24 mouse cellular contexts compared by ENCODE assay signal in genomic region chr7:135756984-135757586, GRCm38 (mm10).
"Had no signal": no experiment of that assay in that cellular context is flagged by ENCODE, and none has a peak within 500 bp of the region (broad histone marks: within the 10 kb centered on the region; RNA-seq: fewer than 3 reads in every experiment).

No protein-coding gene starts in this region.

- H3K9me3 ChIP-seq: limb, embryonic 10.5 days; limb, embryonic 13.5 days; liver, embryonic 12.5 days; liver, embryonic 15.5 days; lung, embryonic 15.5 days; neural tube, embryonic 12.5 days had no signal

- H3K4me1 ChIP-seq: limb, embryonic 10.5 days; limb, embryonic 13.5 days; liver, embryonic 12.5 days; liver, embryonic 15.5 days; lung, embryonic 15.5 days; megakaryocyte, embryonic 14.5 days; neural tube, embryonic 12.5 days had no signal

- H3K36me3 ChIP-seq: limb, embryonic 10.5 days; limb, embryonic 13.5 days; liver, embryonic 12.5 days; liver, embryonic 15.5 days; lung, embryonic 15.5 days; neural tube, embryonic 12.5 days had no signal

- H3K4me3 ChIP-seq: layer of hippocampus, adult 2 months; limb, embryonic 10.5 days; limb, embryonic 13.5 days; liver, embryonic 12.5 days; liver, embryonic 15.5 days; lung, embryonic 15.5 days; megakaryocyte, embryonic 14.5 days; neural tube, embryonic 12.5 days had no signal

- DNase-seq: kidney, adult 9 months; kidney, postnatal 14 days; layer of hippocampus, adult 9-11 months; liver; lung, adult 18-20 months; lung, postnatal 10 days; lung, postnatal 36 days; right cerebral cortex, adult 18-20 months; right cerebral cortex, postnatal 14 days; right cerebral cortex, postnatal 4 days; thymus, adult 2 months; thymus, postnatal 14 days; thymus, postnatal 4 days had no signal

- H3K27ac ChIP-seq: layer of hippocampus, adult 2 months; limb, embryonic 10.5 days; limb, embryonic 13.5 days; liver, embryonic 12.5 days; liver, embryonic 15.5 days; lung, embryonic 15.5 days; neural tube, embryonic 12.5 days; stomach, postnatal 0 days had no signal

- H3K27me3 ChIP-seq: limb, embryonic 13.5 days; liver, embryonic 15.5 days; lung, embryonic 15.5 days; neural tube, embryonic 12.5 days had no signal

- H3K4me2 ChIP-seq: limb, embryonic 13.5 days; liver, embryonic 12.5 days; liver, embryonic 15.5 days; lung, embryonic 15.5 days; midbrain, embryonic 11.5 days; neural tube, embryonic 12.5 days had no signal

- H3K9ac ChIP-seq: limb, embryonic 13.5 days; liver, embryonic 12.5 days; liver, embryonic 15.5 days; lung, embryonic 15.5 days; neural tube, embryonic 12.5 days had no signal

- ATAC-seq: liver, embryonic 12.5 days; midbrain, embryonic 16.5 days had no signal
